Mouse (Mus musculus): ENCODE data around the gene Taf4.

DNA sequence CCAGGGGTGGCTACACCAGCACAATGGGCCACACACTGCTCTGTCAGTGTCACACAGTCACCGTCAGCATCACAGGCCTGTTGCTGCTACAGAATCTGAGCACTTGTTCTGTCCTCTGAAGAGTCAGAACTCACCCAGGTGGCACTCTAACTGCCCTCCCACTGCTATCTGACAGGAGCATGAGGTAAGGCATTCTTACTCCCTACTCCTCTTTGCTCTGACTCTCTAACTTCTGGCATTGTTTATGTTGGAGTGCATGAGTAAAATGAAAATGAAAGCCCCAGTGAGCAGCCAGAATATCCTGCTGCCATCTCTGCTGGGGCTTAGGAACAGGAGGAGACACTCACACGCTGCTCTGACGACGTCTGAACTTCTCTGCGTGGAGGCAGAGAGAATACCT lies 28.8 kb downstream of the Taf4 start:
- no peak for TF ChIP-seq CTCF (IDR thresholded peaks at IDR 0.05; ENCODE audit: borderline replicate concordance, control insufficient read depth, extremely low read depth, insufficient read depth, low read length, poor library complexity)
- no peak for TF ChIP-seq POLR2A (IDR thresholded peaks at IDR 0.05; ENCODE audit: control insufficient read depth, extremely low read depth, insufficient read depth, low read length, poor library complexity)

Measured in thymus, adult 2 months (tissue).